Mouse (Mus musculus): ENCODE measurements around the gene Spaca9.

Spaca9 gene

DNA sequence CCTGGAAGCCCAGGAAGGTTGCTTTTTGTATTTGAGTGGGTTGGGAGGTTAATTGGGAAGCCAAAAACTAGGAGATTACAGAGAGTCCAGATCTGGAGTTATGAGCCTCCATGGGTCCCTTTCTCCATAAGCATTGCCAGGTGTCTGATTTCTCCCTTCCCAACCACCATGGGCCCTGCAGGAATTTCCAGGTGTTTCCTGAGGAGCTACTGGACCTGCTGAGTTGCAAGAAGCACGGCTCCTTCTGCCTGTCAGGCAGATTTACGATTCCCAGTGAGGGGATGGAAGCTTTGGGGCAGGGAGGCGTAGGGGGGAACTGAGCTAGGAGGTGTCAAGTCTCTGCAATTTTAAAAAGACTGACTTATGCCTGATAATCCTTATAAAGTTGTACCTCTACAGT is 33.7 kb downstream of the Spaca9 start:
- DNase-seq (ENCODE audit: low spot score) = no peak

GRCm38 (mm10) chr2:28662891-28663290 is 36.6 kb downstream of the Spaca9 start:
- no peak for DNase-seq (ENCODE audit: low spot score)

- DNase-seq (ENCODE audit: low spot score) = no peak
Measured at GRCm38 (mm10) chr2:28656216-28656615, 43.3 kb downstream of the Spaca9 start.

- DNase-seq (ENCODE audit: low spot score) = no peak
Measured at GRCm38 (mm10) chr2:28654295-28654694, 45.2 kb downstream of the Spaca9 start.

DNA sequence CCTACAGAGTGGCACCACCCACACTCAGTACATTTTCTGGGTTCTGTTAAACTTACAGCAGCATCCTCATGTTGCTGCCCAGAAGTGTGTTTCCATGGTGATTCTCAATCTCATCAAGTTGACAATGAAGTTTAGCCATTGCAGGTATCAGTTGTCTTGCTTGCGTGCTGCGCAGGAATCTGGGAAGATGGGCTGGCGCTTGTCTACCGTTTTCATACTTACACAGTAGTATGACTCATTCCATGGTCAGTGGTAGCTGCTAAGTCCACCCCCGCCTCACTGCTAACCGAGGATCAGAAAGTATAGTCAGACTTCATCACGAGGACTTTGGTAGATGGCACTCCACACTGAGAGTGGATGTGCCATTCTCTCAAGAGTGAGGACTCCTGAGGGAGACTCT is 46.2 kb downstream of the Spaca9 start:
- DNase-seq (ENCODE audit: low spot score) = no peak

DNA sequence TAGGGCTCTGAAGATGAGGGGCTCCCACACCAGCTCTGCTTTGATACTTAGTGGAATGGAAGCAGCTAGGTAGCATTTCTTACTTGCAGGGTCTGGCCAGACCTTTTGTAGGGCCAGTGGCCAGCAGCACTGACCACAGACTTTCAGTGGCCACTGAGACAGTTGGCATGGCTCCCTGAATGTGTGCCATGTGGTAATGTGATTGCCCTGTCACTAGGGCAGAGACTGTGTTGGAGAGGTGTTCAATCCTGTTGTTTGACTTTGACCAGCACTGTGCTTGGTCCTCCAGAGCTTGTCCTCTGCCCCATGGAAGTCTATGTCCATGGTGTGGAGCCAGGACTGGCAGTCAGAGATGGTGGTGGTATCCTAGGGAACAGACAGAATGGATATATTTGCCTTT is 49.0 kb downstream of the Spaca9 start:
- no peak for DNase-seq (ENCODE audit: low spot score)

DNA sequence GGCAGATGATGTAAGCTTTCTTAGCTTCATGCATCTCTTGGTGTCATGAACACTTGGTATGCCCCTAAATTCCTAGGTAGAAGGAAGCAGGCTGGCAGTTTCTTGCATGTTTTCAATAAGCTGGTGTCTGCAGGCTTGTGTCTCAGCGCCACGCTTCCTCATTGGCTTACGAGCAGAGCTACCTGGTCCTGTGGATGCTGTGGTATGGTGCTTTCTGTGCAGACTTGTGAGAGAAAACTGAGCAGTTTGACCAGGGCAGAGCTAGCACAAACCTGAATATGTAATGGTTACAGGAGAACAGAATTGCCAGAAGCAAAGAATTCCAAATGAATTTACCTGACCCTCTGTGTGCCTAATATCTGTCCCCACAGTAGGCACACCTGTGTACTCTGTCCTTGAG is 56.4 kb downstream of the Spaca9 start:
- no peak for DNase-seq (ENCODE audit: low spot score)

Measured in ovary, adult 18-20 months (tissue).